Mouse (Mus musculus): ENCODE data around the gene Tbc1d5. TPM values are rescaled to one million over a fixed set of nuclear protein-coding genes. Genes with fewer than 3 reads are reported as not detected.

The Tbc1d5 gene
- polyA plus RNA-seq, 1 experiment = 11.2 TPM

GRCm38 (mm10) chr17:50802380-50802779, 376.8 kb downstream of the Tbc1d5 start:
- H3K4me3 ChIP-seq (ENCODE audit: insufficient read depth, low read depth, low read length) = no peak overlapping the region
- 88% methylated on average over 8 of the region's 8 CpGs for WGBS
- no peak for DNase-seq

GRCm38 (mm10) chr17:50795445-50796095, 383.6 kb downstream of the Tbc1d5 start:
- 68% methylated on average over 6 of the region's 6 CpGs for WGBS
- TF ChIP-seq CTCF (conservative IDR thresholded peaks at IDR 0.05; ENCODE audit: insufficient read depth, insufficient read length, low read depth, low read length) (peak; percentile 69), POLR2A (IDR thresholded peaks at IDR 0.05; ENCODE audit: low read depth, low read length) (no peak)
- Histone ChIP-seq H3K4me1 (ENCODE audit: control insufficient read depth, insufficient read depth, low read length) (no peaks in the 10 kb centered on the region), H3K36me3 (ENCODE audit: control insufficient read depth, insufficient read depth, low read length) (no peaks in the 10 kb centered on the region; the same call in none of the 2 replicates), H3K27me3 (replicated peaks; ENCODE audit: control insufficient read depth, insufficient read depth, low read length) (no peaks in the 10 kb centered on the region), H3K27ac (ENCODE audit: insufficient read depth, low read depth, low read length) (no peak overlapping the region), H3K4me3 (ENCODE audit: insufficient read depth, low read depth, low read length) (no peak overlapping the region)
- peak; percentile 57 for DNase-seq

More at GRCm38 (mm10) chr17:50802380-50802779, 376.8 kb downstream of the Tbc1d5 start:
- Histone ChIP-seq H3K4me1 (ENCODE audit: control insufficient read depth, insufficient read depth, low read length) (no peaks in the 10 kb centered on the region), H3K36me3 (ENCODE audit: control insufficient read depth, insufficient read depth, low read length) (no peaks in the 10 kb centered on the region; the same call in 1 of the 2 replicates), H3K27ac (ENCODE audit: insufficient read depth, low read depth, low read length) (no peak overlapping the region), H3K27me3 (replicated peaks; ENCODE audit: control insufficient read depth, insufficient read depth, low read length) (no peaks in the 10 kb centered on the region)
- TF ChIP-seq CTCF (conservative IDR thresholded peaks at IDR 0.05; ENCODE audit: insufficient read depth, insufficient read length, low read depth, low read length) = no peak
- no peak for TF ChIP-seq POLR2A (IDR thresholded peaks at IDR 0.05; ENCODE audit: low read depth, low read length)

GRCm38 (mm10) chr17:50791671-50792070, 387.5 kb downstream of the Tbc1d5 start:
- no peaks in the 10 kb centered on the region for H3K27me3 ChIP-seq (replicated peaks; ENCODE audit: control insufficient read depth, insufficient read depth, low read length)
- DNase-seq = no peak
- no peaks in the 10 kb centered on the region for H3K4me1 ChIP-seq (ENCODE audit: control insufficient read depth, insufficient read depth, low read length)
- H3K36me3 ChIP-seq (ENCODE audit: control insufficient read depth, insufficient read depth, low read length) = no peaks in the 10 kb centered on the region; the same call in 1 of the 2 replicates
- TF ChIP-seq POLR2A (IDR thresholded peaks at IDR 0.05; ENCODE audit: low read depth, low read length) (no peak), CTCF (conservative IDR thresholded peaks at IDR 0.05; ENCODE audit: insufficient read depth, insufficient read length, low read depth, low read length) (no peak)
- H3K27ac ChIP-seq (ENCODE audit: insufficient read depth, low read depth, low read length) = no peak overlapping the region
- WGBS = 90% methylated on average over 2 of the region's 2 CpGs
- no peak overlapping the region for H3K4me3 ChIP-seq (ENCODE audit: insufficient read depth, low read depth, low read length)

GRCm38 (mm10) chr17:50788835-50789234, 390.3 kb downstream of the Tbc1d5 start:
- no peak for DNase-seq
- Histone ChIP-seq H3K4me3 (ENCODE audit: insufficient read depth, low read depth, low read length) (no peak overlapping the region), H3K27me3 (replicated peaks; ENCODE audit: control insufficient read depth, insufficient read depth, low read length) (no peaks in the 10 kb centered on the region), H3K36me3 (ENCODE audit: control insufficient read depth, insufficient read depth, low read length) (no peaks in the 10 kb centered on the region), H3K27ac (ENCODE audit: insufficient read depth, low read depth, low read length) (no peak overlapping the region), H3K4me1 (ENCODE audit: control insufficient read depth, insufficient read depth, low read length) (no peaks in the 10 kb centered on the region)
- TF ChIP-seq POLR2A (IDR thresholded peaks at IDR 0.05; ENCODE audit: low read depth, low read length) = no peak
- no peak for TF ChIP-seq CTCF (conservative IDR thresholded peaks at IDR 0.05; ENCODE audit: insufficient read depth, insufficient read length, low read depth, low read length)
- 97% methylated on average over 4 of the region's 4 CpGs for WGBS

GRCm38 (mm10) chr17:50775247-50775646, 403.9 kb downstream of the Tbc1d5 start:
- H3K27ac ChIP-seq (ENCODE audit: insufficient read depth, low read depth, low read length) = no peak overlapping the region
- TF ChIP-seq CTCF (conservative IDR thresholded peaks at IDR 0.05; ENCODE audit: insufficient read depth, insufficient read length, low read depth, low read length) = peak; percentile 34; the same call in 1 of the 2 replicates
- TF ChIP-seq POLR2A (IDR thresholded peaks at IDR 0.05; ENCODE audit: low read depth, low read length) = no peak
- H3K4me1 ChIP-seq (ENCODE audit: control insufficient read depth, insufficient read depth, low read length) = no peaks in the 10 kb centered on the region
- DNase-seq = no peak
- WGBS = 67% methylated on average over 3 of the region's 3 CpGs
- H3K36me3 ChIP-seq (ENCODE audit: control insufficient read depth, insufficient read depth, low read length) = no peaks in the 10 kb centered on the region; the same call in 1 of the 2 replicates
- H3K27me3 ChIP-seq (replicated peaks; ENCODE audit: control insufficient read depth, insufficient read depth, low read length) = no peaks in the 10 kb centered on the region
- no peak overlapping the region for H3K4me3 ChIP-seq (ENCODE audit: insufficient read depth, low read depth, low read length)

- WGBS = 96% methylated on average over 7 of the region's 7 CpGs
- DNase-seq = no peak
- Histone ChIP-seq H3K4me3 (ENCODE audit: insufficient read depth, low read depth, low read length) (no peak overlapping the region), H3K36me3 (ENCODE audit: control insufficient read depth, insufficient read depth, low read length) (no peaks in the 10 kb centered on the region), H3K27me3 (replicated peaks; ENCODE audit: control insufficient read depth, insufficient read depth, low read length) (no peaks in the 10 kb centered on the region), H3K4me1 (ENCODE audit: control insufficient read depth, insufficient read depth, low read length) (peaks cover 6% of the 10 kb centered on the region; the same call in 1 of the 2 replicates), H3K27ac (ENCODE audit: insufficient read depth, low read depth, low read length) (no peak overlapping the region)
- TF ChIP-seq CTCF (conservative IDR thresholded peaks at IDR 0.05; ENCODE audit: insufficient read depth, insufficient read length, low read depth, low read length) = no peak
- TF ChIP-seq POLR2A (IDR thresholded peaks at IDR 0.05; ENCODE audit: low read depth, low read length) = no peak
Measured at GRCm38 (mm10) chr17:50764387-50764786, 414.8 kb downstream of the Tbc1d5 start.

- 63% methylated on average over 5 of the region's 5 CpGs for WGBS
- H3K4me1 ChIP-seq (ENCODE audit: control insufficient read depth, insufficient read depth, low read length) = peaks cover 6% of the 10 kb centered on the region; the same call in 1 of the 2 replicates
- peak; percentile 14 for DNase-seq
Measured at GRCm38 (mm10) chr17:50763407-50763806, 415.7 kb downstream of the Tbc1d5 start.

More at GRCm38 (mm10) chr17:50763407-50763806, 415.7 kb downstream of the Tbc1d5 start:
- Histone ChIP-seq H3K36me3 (ENCODE audit: control insufficient read depth, insufficient read depth, low read length) (no peaks in the 10 kb centered on the region), H3K27me3 (replicated peaks; ENCODE audit: control insufficient read depth, insufficient read depth, low read length) (no peaks in the 10 kb centered on the region), H3K27ac (ENCODE audit: insufficient read depth, low read depth, low read length) (no peak overlapping the region), H3K4me3 (ENCODE audit: insufficient read depth, low read depth, low read length) (no peak overlapping the region)
- TF ChIP-seq CTCF (conservative IDR thresholded peaks at IDR 0.05; ENCODE audit: insufficient read depth, insufficient read length, low read depth, low read length) = no peak
- no peak for TF ChIP-seq POLR2A (IDR thresholded peaks at IDR 0.05; ENCODE audit: low read depth, low read length)

Measured in kidney, adult 2 months (tissue).